Mouse (Mus musculus) cortical plate, adult 2 months (tissue): Measurements from ENCODE around the gene Soga1. TPM values are rescaled to one million over a fixed set of nuclear protein-coding genes. Genes with fewer than 3 reads are reported as not detected.

Source experiments
- H3K27ac ChIP-seq: fragments of 200-500 bp; 2 replicates; pipeline ENCODE4 v1.5.1; 2012; ENCODE audit warnings: low read length, control low read depth, inconsistent platforms; ENCODE audit not compliant: insufficient read depth
- H3K4me1 ChIP-seq: fragments of 200-500 bp; 2 replicates; pipeline ENCODE4 v1.6.1; 2011; ENCODE audit warnings: low read length; ENCODE audit not compliant: control insufficient read depth, insufficient read depth
- H3K4me3 ChIP-seq: fragments of 200-500 bp; 2 replicates; pipeline ENCODE4 v1.5.1; 2011; ENCODE audit warnings: mild to moderate bottlenecking, low read length, control low read depth; ENCODE audit not compliant: insufficient read depth
- CTCF ChIP-seq: fragments of 200-500 bp; IDR thresholded peaks from 2 replicates; pipeline ENCODE4 v1.5.1; 2011; ENCODE audit warnings: mild to moderate bottlenecking, control low read depth, low read length; ENCODE audit not compliant: insufficient read depth; ENCODE audit errors: extremely low read depth
- POLR2A ChIP-seq: fragments of 200-500 bp; IDR thresholded peaks from 2 replicates; pipeline ENCODE4 v1.6.1; 2011; ENCODE audit warnings: mild to moderate bottlenecking, low read length, control low read depth; ENCODE audit not compliant: insufficient read depth; ENCODE audit errors: extremely low read depth
- polyA plus RNA-seq: library from polyadenylated mRNA; depleted of rRNA; stranded (reverse); fragments of >200 nt; gene quantifications from 2 replicates; pipeline ENCODE4 v1.2.3, GENCODE M21; 2012

The Soga1 gene
- polyA plus RNA-seq, 1 experiment: 6.8 TPM

DNA sequence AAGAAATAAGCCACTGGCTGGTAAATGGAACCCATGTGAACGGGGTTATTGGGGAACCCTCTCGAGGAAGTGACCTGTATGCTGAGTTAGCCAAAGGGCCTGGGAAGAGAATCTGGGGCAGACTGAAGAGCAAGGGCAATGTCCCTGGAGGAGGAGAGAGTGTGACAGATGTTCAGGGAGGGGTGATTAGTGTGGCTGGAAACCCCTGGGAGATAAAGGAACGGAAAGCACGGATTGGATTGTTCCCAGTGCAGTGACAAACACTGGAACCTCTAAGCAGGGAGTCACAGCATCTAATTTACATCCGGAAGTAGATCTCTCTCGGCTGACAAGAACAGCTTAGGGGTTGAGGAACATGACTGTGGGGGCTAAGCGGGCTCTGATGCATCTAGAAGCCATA is 2.9 kb upstream of the Soga1 start:
- no peaks in the 10 kb centered on the region; the same call in 1 of the 2 replicates for H3K4me1 ChIP-seq
- TF ChIP-seq CTCF (no peak), POLR2A (no peak)
- H3K27ac ChIP-seq: no peak overlapping the region
- no peak overlapping the region for H3K4me3 ChIP-seq

DNA sequence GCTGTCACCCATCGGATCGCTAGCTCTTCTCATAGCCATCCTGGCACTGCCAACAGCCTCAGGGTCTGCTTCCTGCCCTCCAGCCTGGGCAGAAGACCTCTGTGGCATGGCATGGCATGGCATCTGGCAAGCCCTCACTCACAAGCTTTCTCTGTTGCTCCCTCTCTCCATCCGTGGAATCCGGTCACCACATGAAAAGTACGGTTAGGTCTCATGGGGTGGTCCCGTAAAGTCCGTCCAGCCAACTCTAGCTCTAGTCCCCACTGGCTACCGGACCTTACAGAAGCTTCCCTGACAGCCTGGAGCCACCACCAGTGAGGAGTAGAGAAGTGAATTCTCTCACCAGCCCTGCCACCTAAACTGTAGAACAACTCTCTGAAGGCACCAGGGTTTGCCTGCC is 2.3 kb upstream of the Soga1 start:
- H3K4me1 ChIP-seq: no peaks in the 10 kb centered on the region; the same call in 1 of the 2 replicates

GRCm38 (mm10) chr2:157079701-157080180 is 687 bp upstream of the Soga1 start:
- TF ChIP-seq POLR2A (no peak), CTCF (no peak)
- Histone ChIP-seq H3K4me3 (peak overlapping the region; percentile 37; the same call in 1 of the 2 replicates), H3K27ac (no peak overlapping the region), H3K4me1 (peaks cover 4% of the 10 kb centered on the region)

More for the DNA sequence above, 2.3 kb upstream of the Soga1 start:
- Histone ChIP-seq H3K27ac (no peak overlapping the region), H3K4me3 (no peak overlapping the region)
- no peak for TF ChIP-seq POLR2A
- no peak for TF ChIP-seq CTCF

DNA sequence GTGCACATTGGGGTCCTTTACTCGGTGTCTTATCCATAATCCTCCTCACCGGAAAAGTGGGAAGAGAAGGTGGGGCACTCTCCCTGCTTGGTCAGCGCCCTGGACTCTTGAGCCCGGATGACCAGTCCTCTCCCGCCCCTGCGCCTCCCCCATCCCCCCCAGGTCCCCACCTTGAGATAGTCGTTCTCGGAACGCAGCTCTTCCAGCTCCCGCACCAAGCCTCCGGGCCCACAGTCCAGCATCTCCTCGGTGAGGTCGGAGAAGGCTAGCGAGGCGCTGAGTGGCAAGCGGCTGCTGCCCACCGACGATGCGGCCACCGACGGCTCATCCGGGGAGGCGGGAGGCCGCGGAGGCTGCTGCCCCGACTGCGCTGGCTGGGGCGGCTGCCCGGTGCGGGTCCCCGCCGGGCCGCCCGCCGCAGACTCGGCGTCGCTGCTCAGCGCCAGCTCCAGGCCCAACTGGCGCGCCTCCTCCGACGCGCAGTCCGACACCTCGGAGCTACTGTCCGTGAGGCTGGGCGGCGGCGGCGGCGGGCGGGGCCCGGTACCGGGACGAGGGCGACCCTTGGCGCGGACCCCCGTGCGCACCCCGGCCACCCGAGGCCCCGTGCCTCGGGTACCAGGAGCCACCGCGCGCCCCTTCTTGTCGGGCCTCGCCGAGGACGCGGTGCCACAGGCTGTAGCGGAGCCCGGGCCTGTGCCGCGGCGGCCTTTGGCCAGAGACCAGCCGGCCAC is 828 bp downstream of the Soga1 start:
- H3K4me3 ChIP-seq: peak overlapping the region; percentile 37
- TF ChIP-seq POLR2A (no peak), CTCF (no peak)
- peaks cover 8% of the 10 kb centered on the region for H3K4me1 ChIP-seq
- peak overlapping the region; percentile 84 for H3K27ac ChIP-seq

DNA sequence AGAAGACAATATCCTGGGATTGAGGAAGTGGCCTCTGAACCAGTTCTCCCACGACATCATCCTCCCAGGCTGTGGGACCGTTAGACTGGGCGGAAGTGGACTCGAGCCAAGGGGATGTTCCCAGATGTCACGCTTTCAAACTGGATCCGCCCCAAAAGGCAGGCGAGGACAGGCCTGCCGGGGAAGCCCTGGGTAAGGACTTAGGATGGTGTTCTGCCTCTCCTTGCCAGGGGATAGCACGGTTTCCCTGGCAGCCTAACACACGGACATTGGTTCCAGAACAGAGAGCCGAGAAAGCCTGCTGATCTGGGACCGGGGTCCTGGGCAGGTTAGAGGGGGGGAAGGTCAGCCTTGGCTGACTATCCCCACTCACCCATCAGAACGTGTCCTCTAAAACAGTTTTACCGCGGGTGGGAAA is 1.4 kb downstream of the Soga1 start:
- no peak for TF ChIP-seq CTCF
- no peak for TF ChIP-seq POLR2A
- Histone ChIP-seq H3K27ac (peak overlapping the region; percentile 67), H3K4me3 (peak overlapping the region; percentile 37), H3K4me1 (peaks cover 8% of the 10 kb centered on the region)

GRCm38 (mm10) chr2:157077160-157077559 is 1.9 kb downstream of the Soga1 start:
- Histone ChIP-seq H3K4me3 (peak overlapping the region; percentile 37), H3K4me1 (peaks cover 8% of the 10 kb centered on the region), H3K27ac (peak overlapping the region; percentile 67; the same call in 1 of the 2 replicates)
- no peak for TF ChIP-seq CTCF
- TF ChIP-seq POLR2A: no peak

DNA sequence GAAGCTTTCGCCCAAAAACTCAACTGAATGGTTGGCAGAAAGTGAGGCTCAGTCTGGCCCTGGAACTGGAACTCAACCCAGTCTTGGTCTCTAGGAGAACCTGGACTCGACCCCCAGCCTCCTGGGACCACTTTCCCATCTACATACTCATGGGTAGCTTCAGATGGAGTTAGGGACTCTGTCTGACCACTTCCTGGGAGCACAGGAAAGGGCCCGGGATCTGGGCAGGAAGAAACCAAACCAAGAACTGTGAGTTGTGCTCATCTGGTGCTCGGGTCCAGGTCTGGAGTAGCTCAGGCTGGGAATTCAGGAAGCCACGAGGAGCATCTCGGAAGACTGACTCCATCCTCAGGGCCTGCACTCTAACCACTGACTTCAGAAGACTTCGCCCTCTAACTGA is 2.5 kb downstream of the Soga1 start:
- peaks cover 8% of the 10 kb centered on the region for H3K4me1 ChIP-seq
- no peak for TF ChIP-seq CTCF
- TF ChIP-seq POLR2A: no peak
- no peak overlapping the region for H3K27ac ChIP-seq

GRCm38 (mm10) chr2:157075685-157076084 is 3.4 kb downstream of the Soga1 start:
- no peak overlapping the region for H3K4me3 ChIP-seq
- no peak overlapping the region for H3K27ac ChIP-seq
- TF ChIP-seq POLR2A (no peak), CTCF (no peak)
- H3K4me1 ChIP-seq: peaks cover 8% of the 10 kb centered on the region

More for the DNA sequence above, 2.5 kb downstream of the Soga1 start:
- H3K4me3 ChIP-seq: no peak overlapping the region; the same call in 1 of the 2 replicates

DNA sequence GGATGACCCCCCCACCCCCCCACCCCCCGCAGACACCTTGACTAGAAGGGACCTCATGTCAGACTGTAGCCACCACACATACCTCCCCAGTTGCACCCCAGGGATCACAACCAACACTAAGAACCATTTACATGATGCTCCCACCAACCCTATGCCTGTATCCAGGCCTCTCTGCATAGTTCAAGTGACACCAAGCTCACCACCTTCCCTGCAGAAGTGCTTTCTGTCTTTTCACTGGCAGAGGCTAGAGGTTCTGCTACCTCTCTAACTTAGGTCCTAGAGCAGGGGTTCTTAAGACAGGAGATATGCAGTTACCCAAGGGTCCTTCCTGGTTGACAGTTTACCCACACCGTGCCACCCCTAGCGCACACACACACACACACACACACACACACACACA is 3.8 kb downstream of the Soga1 start:
- Histone ChIP-seq H3K27ac (no peak overlapping the region), H3K4me1 (peaks cover 12% of the 10 kb centered on the region), H3K4me3 (no peak overlapping the region)
- TF ChIP-seq CTCF: no peak
- TF ChIP-seq POLR2A: no peak

DNA sequence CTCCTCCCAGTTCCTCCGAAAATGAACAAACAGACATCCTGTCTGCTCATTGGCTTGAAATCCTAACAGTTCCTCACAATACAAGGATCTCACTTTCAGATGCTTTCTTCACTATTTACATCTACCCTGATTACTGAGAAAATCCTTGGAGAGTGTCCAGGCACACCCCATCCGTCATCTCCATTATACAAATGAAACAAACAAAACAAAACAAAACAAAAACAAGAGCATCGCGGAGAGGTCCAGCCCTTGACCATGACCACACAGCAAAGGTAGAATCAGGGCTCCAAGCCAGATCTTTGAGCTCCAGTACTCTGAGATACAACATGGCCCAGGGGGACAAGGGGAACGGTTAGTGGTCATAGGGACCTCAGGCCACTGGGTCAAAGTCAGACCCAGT is 4.3 kb downstream of the Soga1 start:
- H3K4me1 ChIP-seq: peaks cover 15% of the 10 kb centered on the region
- no peak overlapping the region for H3K27ac ChIP-seq
- no peak overlapping the region for H3K4me3 ChIP-seq
- TF ChIP-seq POLR2A (no peak), CTCF (no peak)
